Mouse (Mus musculus) CH12.LX (cell line): ENCODE data around the gene Il17re.

Experiments
- BHLHE40 ChIP-seq: IDR thresholded peaks from 2 replicates; pipeline ENCODE4 v1.6.1; 2011; ENCODE audit warnings: mild to moderate bottlenecking, low read depth, low read length, improper control_type of control experiment
- CTCF ChIP-seq, 2 experiments: IDR thresholded peaks in 1 of 2; conservative IDR thresholded peaks in 1 of 2; 2 replicates each; pipeline ENCODE4 v1.5.1; 2011 to 2012; ENCODE audit warnings: low read depth in 2 of 2, low read length in 2 of 2, improper control_type of control experiment in 1 of 2, inconsistent platforms in 1 of 2, mild to moderate bottlenecking in 1 of 2, moderate library complexity in 1 of 2
- GABPA ChIP-seq: IDR thresholded peaks from 2 replicates; pipeline ENCODE4 v1.6.1; 2012; ENCODE audit warnings: low read depth, low read length, improper control_type of control experiment, inconsistent platforms; ENCODE audit not compliant: insufficient replicate concordance
- JUND ChIP-seq: conservative IDR thresholded peaks from 2 replicates; pipeline ENCODE4 v1.6.1; 2011; ENCODE audit warnings: low read depth, low read length, improper control_type of control experiment
- MAX ChIP-seq: IDR thresholded peaks from 2 replicates; pipeline ENCODE4 v1.6.1; 2011; ENCODE audit warnings: low read length, improper control_type of control experiment
- NELFE ChIP-seq: IDR thresholded peaks from 2 replicates; pipeline ENCODE4 v1.6.1; 2011; ENCODE audit warnings: low read depth, low read length, improper control_type of control experiment
- POLR2A ChIP-seq: IDR thresholded peaks from 2 replicates; pipeline ENCODE4 v1.6.1; 2011; ENCODE audit warnings: low read depth, mild to moderate bottlenecking, improper control_type of control experiment, low read length
- ZKSCAN1 ChIP-seq: IDR thresholded peaks from 2 replicates; pipeline ENCODE4 v1.6.1; 2012; ENCODE audit warnings: low read depth, inconsistent platforms, low read length, improper control_type of control experiment, borderline replicate concordance

DNA sequence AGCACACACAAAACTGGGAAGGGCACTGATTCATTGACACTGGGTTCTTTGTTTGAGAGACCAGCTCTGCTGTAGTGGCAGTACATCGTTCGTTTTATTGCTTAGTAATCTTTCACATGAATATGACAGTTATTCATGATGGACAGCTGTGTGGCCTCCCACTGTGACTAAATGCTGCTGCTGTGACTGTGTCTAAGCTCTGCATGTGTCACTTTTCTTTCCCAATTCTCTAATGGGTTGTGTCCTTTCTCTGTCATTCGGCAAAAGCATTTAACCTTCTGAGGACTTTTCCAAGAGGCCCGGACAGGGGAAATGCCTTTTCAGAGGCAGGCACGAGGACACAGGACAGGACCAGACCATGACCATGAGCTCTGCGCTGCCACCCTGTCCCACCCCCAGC is 55.7 kb downstream of the Il17re start:
- TF ChIP-seq GABPA = no peak
- TF ChIP-seq ZKSCAN1 = no peak
- no peak for TF ChIP-seq BHLHE40
- no peak for TF ChIP-seq MAX
- no peak for TF ChIP-seq CTCF (conservative IDR thresholded peaks at IDR 0.05 in 1 of 2, IDR thresholded peaks at IDR 0.05 in 1 of 2; ENCODE audit: low read depth in 2 of 2, low read length in 2 of 2)
- no peak for TF ChIP-seq NELFE
- no peak for TF ChIP-seq JUND
- TF ChIP-seq POLR2A = no peak
